Comparison of ENCODE assay signal across 33 mouse cellular contexts in genomic region chr6:108839432-108839831, GRCm38 (mm10). TPM values are rescaled to one million over a fixed set of nuclear protein-coding genes. Genes with fewer than 3 reads are reported as not detected.
DNase-seq lines count a peak whose midpoint lies in the region; TF ChIP-seq lines count a peak whose summit lies in the region.
"Had no signal": no experiment of that assay in that cellular context is flagged by ENCODE, and none has a peak within 500 bp of the region (broad histone marks: within the 10 kb centered on the region; RNA-seq: fewer than 3 reads in every experiment).

No protein-coding gene starts in this region.

- H3K9ac ChIP-seq in CH12.LX (ENCODE audit: insufficient read depth, low read depth), result 0 out of 2 replicates have a peak overlapping the region, but pooled peaks have one; percentile 11
- H3K9ac ChIP-seq: embryonic facial prominence, embryonic 12.5 days; forebrain, embryonic 15.5 days; heart, embryonic 15.5 days; limb, embryonic 15.5 days; liver, embryonic 13.5 days; midbrain, embryonic 12.5 days; neural tube, embryonic 15.5 days had no signal

- intact Hi-C loops in left cerebral cortex, postnatal 10 days (cut with DNase I), result no loop called here

- H3K36me3 ChIP-seq in CH12.LX (replicated peaks in 1 of 2; ENCODE audit: control insufficient read depth in 1 of 2, insufficient read depth in 1 of 2, low read length in 1 of 2), result peaks cover 55 to 64% of the 10 kb centered on the region in 2 experiments

- TF ChIP-seq POLR2A in CH12.LX (IDR thresholded peaks at IDR 0.05; ENCODE audit: low read depth, low read length), result no peak

- H3K27ac ChIP-seq in CH12.LX (ENCODE audit: insufficient read depth, low read depth), result peak overlapping the region; percentile 84
- no peak overlapping the region for H3K27ac ChIP-seq in layer of hippocampus, adult 2 months
- H3K27ac ChIP-seq: embryonic facial prominence, embryonic 12.5 days; forebrain, embryonic 10.5 days; forebrain, embryonic 15.5 days; gastrocnemius, adult 2 months; heart, adult 2 months; heart, embryonic 15.5 days; left cerebral cortex, adult 2 months; limb, embryonic 10.5 days; limb, embryonic 15.5 days; liver, embryonic 13.5 days; midbrain, embryonic 12.5 days; neural tube, embryonic 15.5 days; stomach, postnatal 0 days had no signal

- H3K4me1 ChIP-seq in CH12.LX (ENCODE audit: control insufficient read depth in 1 of 2, insufficient read depth in 2 of 2), result peaks cover 26 to 77% of the 10 kb centered on the region in 2 experiments
- H3K4me1 ChIP-seq: forebrain, embryonic 10.5 days; forebrain, embryonic 15.5 days; heart, embryonic 15.5 days; midbrain, embryonic 12.5 days; neural tube, embryonic 15.5 days had no signal

- peaks cover 65% of the 10 kb centered on the region for H3K79me2 ChIP-seq in CH12.LX (replicated peaks; ENCODE audit: control insufficient read depth, extremely low read depth, insufficient read depth, poor library complexity, severe bottlenecking)

- DNase-seq in CD4-positive, CD25-positive, alpha-beta regulatory T cell, adult 2 months (ENCODE audit: low read depth, low spot score), result peak; percentile 58
- DNase-seq in CH12.LX (ENCODE audit: extremely low read depth), result peak; percentile 50
- peak; percentile 62 for DNase-seq in naive thymus-derived CD4-positive, alpha-beta T cell, adult 2 months (ENCODE audit: low read depth)
- peak; percentile 60 for DNase-seq in thymus, postnatal 25 days
- DNase-seq in left cerebral cortex, postnatal 10 days (ENCODE audit: extremely low spot score in 1 of 2, low spot score in 2 of 2), result no peak
- no peak for DNase-seq in layer of hippocampus, adult 2 months (ENCODE audit: low spot score in 2 of 2)
- no peak for DNase-seq in left cerebral cortex, adult 11 months (ENCODE audit: low spot score)
- DNase-seq: adrenal gland, adult 2 months; adrenal gland, postnatal 36 days; B cell, adult 2 months; cerebellum, adult 2 months; cerebellum, postnatal 36 days; embryo, embryonic 11 days; gastrocnemius, adult 2 months; gastrocnemius, postnatal 36 days; heart, adult 2 months; kidney, adult 8-10 months; kidney, postnatal 14 days; liver, embryonic 13.5 days; lung, adult 18-20 months; lung, postnatal 4 days; right cerebral cortex, postnatal 25 days had no signal

- in situ Hi-C loops in CH12.LX (cut with MboI; ENCODE audit: low pct_ligation_motif_present, low pct_unique_long_range_greater_than_20kb, low sequenced_read_pairs), result no loop called here

- H3K4me2 ChIP-seq in CH12.LX (ENCODE audit: insufficient read depth, low read depth, poor library complexity, severe bottlenecking), result 0 out of 2 replicates have a peak overlapping the region, but pooled peaks have one; percentile 32
- H3K4me2 ChIP-seq: embryonic facial prominence, embryonic 12.5 days; forebrain, embryonic 15.5 days; heart, embryonic 15.5 days; limb, embryonic 15.5 days; liver, embryonic 13.5 days; midbrain, embryonic 12.5 days; neural tube, embryonic 15.5 days had no signal

- no peaks in the 10 kb centered on the region for H3K9me3 ChIP-seq in CH12.LX (replicated peaks; ENCODE audit: low read length)
- H3K9me3 ChIP-seq: embryonic facial prominence, embryonic 12.5 days; forebrain, embryonic 10.5 days; forebrain, embryonic 15.5 days; heart, embryonic 15.5 days; limb, embryonic 10.5 days; limb, embryonic 15.5 days; liver, embryonic 13.5 days; megakaryocyte, embryonic 14.5 days; midbrain, embryonic 12.5 days; neural tube, embryonic 15.5 days had no signal

- TF ChIP-seq EP300 in CH12.LX (IDR thresholded peaks at IDR 0.05; ENCODE audit: low read length), result peak; percentile 70

- TF ChIP-seq CTCF in CH12.LX (conservative IDR thresholded peaks at IDR 0.05 in 1 of 2, IDR thresholded peaks at IDR 0.05 in 1 of 2; ENCODE audit: low read depth in 2 of 2, low read length in 2 of 2), result no peak
- no peak for TF ChIP-seq CTCF in layer of hippocampus, adult 2 months (conservative IDR thresholded peaks at IDR 0.05)

- dilution Hi-C loops in CH12.LX (cut with MboI; ENCODE audit: extremely low pct_ligation_motif_present, extremely low pct_unique_long_range_greater_than_20kb, low sequenced_read_pairs), result no loop called here

- H3K4me3 ChIP-seq in CH12.LX (replicated peaks in 1 of 3; ENCODE audit: low read depth in 2 of 3, low read length in 2 of 3, poor library complexity in 1 of 3), result no peak overlapping the region
- H3K4me3 ChIP-seq in layer of hippocampus, adult 2 months, result no peak overlapping the region
- H3K4me3 ChIP-seq: embryonic facial prominence, embryonic 12.5 days; forebrain, embryonic 10.5 days; forebrain, embryonic 15.5 days; gastrocnemius, adult 2 months; heart, adult 2 months; heart, embryonic 15.5 days; left cerebral cortex, adult 2 months; limb, embryonic 10.5 days; limb, embryonic 15.5 days; liver, embryonic 13.5 days; megakaryocyte, embryonic 14.5 days; midbrain, embryonic 12.5 days; neural tube, embryonic 15.5 days had no signal

- no peaks in the 10 kb centered on the region for H3K27me3 ChIP-seq in CH12.LX (replicated peaks)
- H3K27me3 ChIP-seq: embryonic facial prominence, embryonic 12.5 days; forebrain, embryonic 15.5 days; heart, embryonic 15.5 days; limb, embryonic 15.5 days; liver, embryonic 13.5 days; megakaryocyte, embryonic 14.5 days; midbrain, embryonic 12.5 days; neural tube, embryonic 15.5 days had no signal

- TF ChIP-seq RAD21 in CH12.LX (IDR thresholded peaks at IDR 0.05; ENCODE audit: low read depth, low read length), result no peak

TF ChIP-seq in CH12.LX, 34 proteins besides CTCF, POLR2A, EP300 and RAD21:
- TF ChIP-seq NRF1 (IDR thresholded peaks at IDR 0.05; ENCODE audit: low read depth, low read length), result no peak
- peak; percentile 81 for TF ChIP-seq ETS1 (conservative IDR thresholded peaks at IDR 0.05; ENCODE audit: low read depth, low read length)
- no peak for TF ChIP-seq ZC3H11A (IDR thresholded peaks at IDR 0.05; ENCODE audit: low read depth, low read length)
- no peak for TF ChIP-seq GABPA (IDR thresholded peaks at IDR 0.05; ENCODE audit: insufficient replicate concordance, low read depth, low read length)
- TF ChIP-seq USF2 (conservative IDR thresholded peaks at IDR 0.05; ENCODE audit: low read depth, low read length), result no peak
- no peak for TF ChIP-seq NELFE (IDR thresholded peaks at IDR 0.05; ENCODE audit: low read depth, low read length)
- peak; percentile 91 for TF ChIP-seq BHLHE40 (IDR thresholded peaks at IDR 0.05; ENCODE audit: low read depth, low read length)
- TF ChIP-seq MXI1 (IDR thresholded peaks at IDR 0.05; ENCODE audit: low read depth, low read length), result no peak
- TF ChIP-seq USF1 (IDR thresholded peaks at IDR 0.05; ENCODE audit: low read depth, low read length), result no peak
- TF ChIP-seq HCFC1 (IDR thresholded peaks at IDR 0.05; ENCODE audit: low read depth, low read length), result no peak
- no peak for TF ChIP-seq E2F4 (IDR thresholded peaks at IDR 0.05; ENCODE audit: insufficient replicate concordance, low read depth, low read length)
- TF ChIP-seq MEF2A (IDR thresholded peaks at IDR 0.05; ENCODE audit: borderline replicate concordance, low read depth, low read length), result no peak
- 0 out of 2 replicates have a peak, but pooled peaks have one; percentile 18 for TF ChIP-seq IRF4 (IDR thresholded peaks at IDR 0.05; ENCODE audit: low read depth, low read length)
- TF ChIP-seq ELF1 (IDR thresholded peaks at IDR 0.05; ENCODE audit: low read depth, low read length), result no peak
- TF ChIP-seq TCF12 (IDR thresholded peaks at IDR 0.05; ENCODE audit: low read depth, low read length), result peak; percentile 76; the same call in 1 of the 2 replicates
- TF ChIP-seq MAFK (IDR thresholded peaks at IDR 0.05; ENCODE audit: insufficient replicate concordance, low read length), result no peak
- no peak for TF ChIP-seq PAX5 (IDR thresholded peaks at IDR 0.05; ENCODE audit: low read length)
- 0 out of 2 replicates have a peak, but pooled peaks have one; percentile 28 for TF ChIP-seq MAX (IDR thresholded peaks at IDR 0.05; ENCODE audit: low read length)
- no peak for TF ChIP-seq SIN3A (IDR thresholded peaks at IDR 0.05; ENCODE audit: low read length)
- TF ChIP-seq CHD1 (IDR thresholded peaks at IDR 0.05; ENCODE audit: low read depth, low read length), result no peak
- no peak for TF ChIP-seq UBTF (IDR thresholded peaks at IDR 0.05; ENCODE audit: low read depth, low read length)
- peak; percentile 13; the same call in 1 of the 2 replicates for TF ChIP-seq JUN (IDR thresholded peaks at IDR 0.05; ENCODE audit: insufficient read depth, low read depth, low read length)
- no peak for TF ChIP-seq POLR2AphosphoS2 (IDR thresholded peaks at IDR 0.05; ENCODE audit: low read depth, low read length)
- no peak for TF ChIP-seq SMC3 (IDR thresholded peaks at IDR 0.05; ENCODE audit: low read depth, low read length)
- peak; percentile 69; the same call in 1 of the 2 replicates for TF ChIP-seq MYC (IDR thresholded peaks at IDR 0.05; ENCODE audit: low read depth, low read length)
- no peak for TF ChIP-seq ZNF384 (IDR thresholded peaks at IDR 0.05; ENCODE audit: low read depth, low read length)
- TF ChIP-seq ZMIZ1 (IDR thresholded peaks at IDR 0.05; ENCODE audit: low read depth, low read length), result no peak
- TF ChIP-seq RCOR1 (conservative IDR thresholded peaks at IDR 0.05; ENCODE audit: low read depth, low read length), result no peak
- no peak for TF ChIP-seq ZKSCAN1 (IDR thresholded peaks at IDR 0.05; ENCODE audit: borderline replicate concordance, low read depth, low read length)

RNA-seq across cellular contexts. Expression of gene Edem1, which starts 11.0 kb away (rescaled TPM):
- total RNA-seq in CH12.LX (2012; rRNA removed) (70.9 and 100 TPM in 2 replicates), CH12.LX (2014; rRNA removed) (186 and 216 TPM in 2 replicates)
- polyA plus RNA-seq in CH12.LX (2012; ENCODE audit: insufficient read length, low read depth), result 157 and 163 TPM in 2 replicates
- 10 to 100 TPM; 25.0 to 27.2 TPM for total RNA-seq in left cerebral cortex, postnatal 10 days (2021)
- 10 to 100 TPM; 13.3 to 17.2 TPM for total RNA-seq in layer of hippocampus, adult 2 months (2021)

RNA-seq across cellular contexts. Expression of gene Arl8b, which starts 56.5 kb away (rescaled TPM):
- 47.8 and 63.3 TPM in 2 replicates for total RNA-seq in CH12.LX (2012; rRNA removed)
- total RNA-seq in CH12.LX (2014; rRNA removed), result 170 and 197 TPM in 2 replicates
- 125 and 141 TPM in 2 replicates for polyA plus RNA-seq in CH12.LX (2012; ENCODE audit: insufficient read length, low read depth)
- 100 to 1,000 TPM; 173 TPM for total RNA-seq in left cerebral cortex, postnatal 10 days (2021)
- total RNA-seq in layer of hippocampus, adult 2 months (2021), result 100 to 1,000 TPM; 202 to 216 TPM

Comparison
In these comparisons a context has a peak if more than half of its experiments do, and no peak if none do; other contexts are left out.
1. DNase-seq: peak in CD4-positive, CD25-positive, alpha-beta regulatory T cell, adult 2 months (single experiment), CH12.LX (single experiment), naive thymus-derived CD4-positive, alpha-beta T cell, adult 2 months (single experiment) and thymus, postnatal 25 days (single experiment); none in left cerebral cortex, postnatal 10 days (0 of 2), layer of hippocampus, adult 2 months (0 of 2) and left cerebral cortex, adult 11 months (single experiment).